ENCODE assay signal across 13 mouse cellular contexts in the genomic region with DNA sequence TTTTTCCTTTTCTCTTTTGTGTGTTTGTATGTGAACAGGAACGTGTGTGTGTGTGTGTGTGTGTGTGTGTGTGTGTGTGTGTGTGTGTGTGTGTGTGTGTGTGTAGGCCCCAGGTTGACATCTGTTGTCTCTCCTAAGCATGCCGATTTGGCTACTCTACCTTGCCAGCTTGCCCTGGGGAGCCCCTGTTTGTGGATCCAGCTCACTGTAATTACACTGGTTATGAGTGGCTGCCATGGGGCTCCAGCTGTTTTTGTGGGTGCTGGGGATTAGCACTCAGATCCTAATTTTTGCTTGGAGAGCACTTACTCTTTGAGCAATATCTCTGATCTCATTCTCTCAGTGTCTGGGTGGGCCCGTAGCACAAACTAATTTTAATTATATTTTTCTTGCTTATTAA. TPM values are rescaled to one million over a fixed set of nuclear protein-coding genes. Genes with fewer than 3 reads are reported as not detected.
DNase-seq lines count a peak whose midpoint lies in the region.
"Had no signal": no experiment of that assay in that cellular context is flagged by ENCODE, and none has a peak within 500 bp of the region (broad histone marks: within the 10 kb centered on the region; RNA-seq: fewer than 3 reads in every experiment).

No protein-coding gene starts in this region.

- intact Hi-C loops in left cerebral cortex, postnatal 4 days (cut with DNase I): no loop called here

- peak; percentile 29 for DNase-seq in cerebellum, postnatal 14 days
- no peak for DNase-seq in cerebellum, postnatal 36 days
- peak; percentile 8 for DNase-seq in left cerebral cortex, postnatal 4 days
- DNase-seq in left cerebral cortex, adult 18-20 months (ENCODE audit: low spot score in 2 of 2): no peak
- DNase-seq: adrenal gland, adult 2 months; adrenal gland, postnatal 10 days; adrenal gland, postnatal 25 days; cerebellum, adult 11 months; cerebellum, adult 18-20 months; cerebellum, adult 8-10 months; cerebellum, postnatal 25 days; embryo, embryonic 11 days had no signal

RNA-seq across cellular contexts. Expression of a gene that starts 32.6 kb away (rescaled TPM):
- total RNA-seq in left cerebral cortex, postnatal 4 days (2021): 1 to 10 TPM; 2.3 to 3.2 TPM
- 1 to 10 TPM; 1.3 to 1.6 TPM for total RNA-seq in left cerebral cortex, adult 18-20 months (2021)
- total RNA-seq: MEL had no signal

Comparison
In these comparisons a context has a peak if more than half of its experiments do, and no peak if none do; other contexts are left out.
1. DNase-seq: peak in cerebellum, postnatal 14 days (2 of 2) and left cerebral cortex, postnatal 4 days (single experiment); none in cerebellum, postnatal 36 days (0 of 2) and left cerebral cortex, adult 18-20 months (0 of 2).